Mouse (Mus musculus): Measurements from ENCODE around the gene Gm1110. TPM values are rescaled to one million over a fixed set of nuclear protein-coding genes. Genes with fewer than 3 reads are reported as not detected.
"Not testable (repeated sequence)": the region's sequence is repeated elsewhere in the genome, so short reads cannot be mapped to it uniquely, and the experiment has no call there.

The Gm1110 gene
- total RNA-seq (2021): not detected
- long read RNA-seq, experiment 1: 0 reads
- long read RNA-seq, experiment 2: 0 reads

- DNase-seq: peak in 1 of 2 experiments; percentile 1
Observed at GRCm38 (mm10) chr9:26922909-26923526, at the start of gene Gm1110. Gm1110 (minus strand) TSS chr9:26923111.

DNA sequence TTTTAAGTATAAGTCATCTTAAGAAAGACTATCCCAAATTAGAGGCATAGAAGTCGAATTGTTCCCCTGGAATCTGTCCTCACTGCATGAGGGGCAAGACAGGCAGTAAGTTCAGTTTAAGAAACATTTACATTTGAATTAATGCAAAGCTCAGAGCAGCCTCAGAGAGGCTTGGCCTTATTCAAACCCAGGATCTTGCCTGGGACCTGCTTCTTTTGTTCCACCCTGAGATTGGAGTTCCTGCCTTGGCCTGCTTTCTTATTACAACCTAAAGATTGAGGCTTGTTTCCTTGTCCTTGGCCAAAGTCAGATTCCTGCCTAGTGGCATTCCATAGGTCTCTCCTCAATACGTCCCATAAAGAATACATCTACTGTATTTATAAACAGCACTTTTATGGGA, 24.9 kb upstream of the Gm1110 start:
- no peak for DNase-seq

GRCm38 (mm10) chr9:26924146-26924545, 1.2 kb upstream of the Gm1110 start:
- peak; percentile 53 to 63 for DNase-seq

DNA sequence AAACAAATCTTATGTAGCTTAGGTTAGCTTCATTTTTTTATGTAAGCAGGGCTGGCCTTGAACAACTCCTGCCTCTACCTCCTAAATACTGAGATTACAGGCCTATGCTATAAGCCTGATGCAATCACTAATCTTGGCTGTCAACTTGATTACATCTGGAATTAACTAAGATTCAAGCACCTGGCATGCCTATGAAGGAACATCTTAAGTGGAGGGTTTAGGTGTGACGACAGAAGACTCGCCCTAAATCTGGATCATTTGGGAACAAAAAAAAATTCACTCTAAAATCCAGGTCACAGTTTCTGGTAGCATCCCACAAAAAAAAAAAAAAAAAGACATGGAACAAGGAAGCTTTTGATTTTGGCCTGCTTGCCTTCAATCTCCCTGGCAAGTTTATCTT, 3.1 kb downstream of the Gm1110 start:
- no peak for DNase-seq

DNA sequence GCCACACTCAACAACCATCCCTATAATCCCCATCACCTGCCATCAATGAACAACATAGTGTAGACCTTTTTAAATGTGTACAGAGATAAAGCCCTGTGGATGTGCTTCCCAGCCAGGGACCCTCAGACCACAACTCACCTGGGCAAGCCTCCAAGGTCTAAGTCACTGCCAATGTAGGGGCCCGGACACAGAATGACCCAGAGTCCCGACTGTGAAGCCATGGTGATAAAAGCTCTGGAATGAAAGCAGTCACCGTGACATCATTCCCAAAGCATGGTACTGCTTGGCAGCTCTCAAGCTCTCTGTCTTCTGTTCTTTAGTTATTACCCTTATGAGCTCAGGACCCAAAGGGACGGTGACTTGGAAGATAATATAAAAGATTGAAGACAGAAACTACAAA, 9.8 kb downstream of the Gm1110 start:
- no peak for DNase-seq

GRCm38 (mm10) chr9:26911251-26911650, 11.7 kb downstream of the Gm1110 start:
- no peak for DNase-seq

GRCm38 (mm10) chr9:26869856-26870255, 53.1 kb downstream of the Gm1110 start:
- not testable (repeated sequence) for DNase-seq

- peak; percentile 29 to 31 for DNase-seq
Observed at GRCm38 (mm10) chr9:26860751-26861150, 62.2 kb downstream of the Gm1110 start, which contains the start of gene Glb1l3. Glb1l3 (minus strand) TSS chr9:26860890.

GRCm38 (mm10) chr9:26831089-26831488, 91.8 kb downstream of the Gm1110 start:
- no peak for DNase-seq

Other genes with a start within 250 kb of the Gm1110 start
- gene B3gat1, start 189.4 kb downstream of the Gm1110 start, total RNA-seq (2021): under 1 TPM; 0.69 to 0.73 TPM
- gene Glb1l2, start 116.6 kb downstream of the Gm1110 start, total RNA-seq (2021): 1 to 10 TPM; 4.0 to 9.9 TPM
- gene Glb1l3, start 62.2 kb downstream of the Gm1110 start, total RNA-seq (2021): 1 to 10 TPM in 1 of 2 experiments, under 1 TPM in 1; 0.56 to 1.0 TPM
- gene Acad8, start 76.5 kb upstream of the Gm1110 start, total RNA-seq (2021): 10 to 100 TPM; 61.9 to 80.1 TPM
- 10 to 100 TPM; 40.7 to 45.8 TPM for gene Thyn1, start 76.6 kb upstream of the Gm1110 start, total RNA-seq (2021)
- 10 to 100 TPM; 35.8 to 41.2 TPM for gene Vps26b, start 107.0 kb upstream of the Gm1110 start, total RNA-seq (2021)
- gene Ncapd3, start 107.1 kb upstream of the Gm1110 start, total RNA-seq (2021): 10 to 100 TPM; 14.1 to 14.5 TPM
- 10 to 100 TPM; 37.9 to 43.2 TPM for gene Jam3, start 232.3 kb upstream of the Gm1110 start, total RNA-seq (2021)